24 mouse cellular contexts compared by ENCODE assay signal in the genomic region with DNA sequence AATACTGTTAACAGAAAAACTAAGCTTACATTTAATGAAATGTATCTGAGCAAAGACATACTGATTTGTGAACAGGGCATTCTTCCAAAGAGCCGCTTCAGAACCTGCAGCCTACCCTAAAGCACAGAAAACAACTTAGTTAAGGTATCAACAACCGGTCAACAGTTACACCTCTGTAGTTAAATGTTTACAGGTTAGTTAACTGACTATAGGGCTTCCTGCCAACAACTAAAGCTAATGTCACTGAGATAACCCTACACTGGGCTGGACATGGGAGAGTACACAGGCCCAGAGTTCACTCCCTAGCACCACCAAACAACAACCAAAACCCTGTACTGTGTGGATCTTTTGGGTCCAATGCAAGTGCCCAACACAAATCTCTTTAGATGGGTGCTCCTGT. TPM values are rescaled to one million over a fixed set of nuclear protein-coding genes. Genes with fewer than 3 reads are reported as not detected.
A peak's percentile ranks its signal among the peaks of the same experiment; 100 is the strongest.
DNase-seq lines count a peak whose midpoint lies in the region; ATAC-seq and TF ChIP-seq lines count a peak whose summit lies in the region.
"Had no signal": no experiment of that assay in that cellular context is flagged by ENCODE, and none has a peak within 500 bp of the region (broad histone marks: within the 10 kb centered on the region; RNA-seq: fewer than 3 reads in every experiment).

No protein-coding gene starts in this region.

- H3K79me2 ChIP-seq in liver, adult 2 months (ENCODE audit: control insufficient read depth, insufficient read depth, low read length) = peaks cover 38% of the 10 kb centered on the region; the same call in 1 of the 2 replicates

- TF ChIP-seq POLR2A in kidney, adult 2 months (IDR thresholded peaks at IDR 0.05; ENCODE audit: low read depth, low read length) = no peak
- no peak for TF ChIP-seq POLR2A in liver, adult 2 months (IDR thresholded peaks at IDR 0.05; ENCODE audit: extremely low read depth, insufficient read depth, low read length)

- H3K9me3 ChIP-seq in kidney, embryonic 14.5 days (ENCODE audit: control insufficient read depth, low read length) = no peaks in the 10 kb centered on the region
- H3K9me3 ChIP-seq in liver, embryonic 12.5 days (replicated peaks) = no peaks in the 10 kb centered on the region
- H3K9me3 ChIP-seq: G1E had no signal

- peaks cover 23% of the 10 kb centered on the region for H3K4me1 ChIP-seq in kidney, adult 2 months (ENCODE audit: control insufficient read depth, insufficient read depth, low read length)
- peaks cover 6% of the 10 kb centered on the region for H3K4me1 ChIP-seq in kidney, embryonic 14.5 days (ENCODE audit: control insufficient read depth, insufficient read depth, low read length)
- peaks cover 5% of the 10 kb centered on the region for H3K4me1 ChIP-seq in liver, adult 2 months (ENCODE audit: control insufficient read depth, insufficient read depth, low read length)
- H3K4me1 ChIP-seq in liver, embryonic 12.5 days = peaks cover 14% of the 10 kb centered on the region

- TF ChIP-seq CTCF in kidney, adult 2 months (conservative IDR thresholded peaks at IDR 0.05; ENCODE audit: insufficient read depth, insufficient read length, low read depth, low read length) = no peak
- no peak for TF ChIP-seq CTCF in liver, adult 2 months (IDR thresholded peaks at IDR 0.05; ENCODE audit: low read depth, low read length)

- no peak overlapping the region for H3K9ac ChIP-seq in kidney, embryonic 14.5 days (ENCODE audit: low read depth, low read length)
- no peak overlapping the region for H3K9ac ChIP-seq in liver, adult 2 months (ENCODE audit: low read depth, low read length)
- H3K9ac ChIP-seq in liver, embryonic 12.5 days = no peak overlapping the region

- no peak overlapping the region for H3K4me3 ChIP-seq in kidney, adult 2 months (ENCODE audit: insufficient read depth, low read depth, low read length)
- H3K4me3 ChIP-seq in kidney, embryonic 14.5 days (ENCODE audit: low read length) = no peak overlapping the region
- H3K4me3 ChIP-seq in liver, adult 2 months (ENCODE audit: insufficient read depth, low read depth, low read length) = no peak overlapping the region
- no peak overlapping the region for H3K4me3 ChIP-seq in liver, embryonic 12.5 days

- H3K27me3 ChIP-seq in kidney, adult 2 months (replicated peaks; ENCODE audit: control insufficient read depth, insufficient read depth, low read length) = no peaks in the 10 kb centered on the region
- H3K27me3 ChIP-seq in kidney, embryonic 14.5 days (ENCODE audit: control insufficient read depth, insufficient read depth, low read length) = no peaks in the 10 kb centered on the region
- H3K27me3 ChIP-seq in liver, adult 2 months (ENCODE audit: control insufficient read depth, insufficient read depth, low read length) = no peaks in the 10 kb centered on the region
- H3K27me3 ChIP-seq in liver, embryonic 12.5 days (replicated peaks) = no peaks in the 10 kb centered on the region
- H3K27me3 ChIP-seq: CH12.LX, Patski had no signal

- WGBS in kidney, adult 2 months = 53% methylated on average over 2 of the region's 2 CpGs
- 96% methylated on average over 2 of the region's 2 CpGs for WGBS in kidney, embryonic 14.5 days
- WGBS in liver, adult 2 months = 58% methylated on average over 2 of the region's 2 CpGs
- WGBS in liver, embryonic 12.5 days (ENCODE audit: insufficient replicate concordance) = 87% methylated on average over 2 of the region's 2 CpGs

- ATAC-seq in kidney, embryonic 14.5 days (ENCODE audit: low FRiP score, low TSS enrichment) = no peak
- no peak for ATAC-seq in liver, embryonic 12.5 days
- ATAC-seq: activated CD4-positive, CD25-positive, alpha-beta regulatory T cell, adult 4 months; CD4-positive, CD25-positive, alpha-beta regulatory T cell, adult 4 months; Patski had no signal

- H3K4me2 ChIP-seq in kidney, embryonic 14.5 days (replicated peaks; ENCODE audit: low read depth, low read length) = no peak overlapping the region
- no peak overlapping the region for H3K4me2 ChIP-seq in liver, embryonic 12.5 days

- peak; percentile 71 for DNase-seq in kidney, adult 2 months
- no peak for DNase-seq in kidney, postnatal 10 days
- DNase-seq in kidney, adult 9 months = peak; percentile 76
- peak; percentile 38 for DNase-seq in liver, adult 2 months (ENCODE audit: extremely low read depth, low read depth, low spot score)
- DNase-seq: adrenal gland, adult 2 months; adrenal gland, adult 8-10 months; adrenal gland, postnatal 10 days; adrenal gland, postnatal 14 days; adrenal gland, postnatal 25 days; adrenal gland, postnatal 36 days; B cell, adult 2 months; cerebellum, adult 11 months; cerebellum, adult 11-12 months; cerebellum, adult 18-20 months had no signal

- H3K27ac ChIP-seq in kidney, adult 2 months (ENCODE audit: insufficient read depth, low read depth, low read length) = peak overlapping the region; percentile 75
- no peak overlapping the region for H3K27ac ChIP-seq in kidney, embryonic 14.5 days (ENCODE audit: low read depth, low read length)
- H3K27ac ChIP-seq in liver, adult 2 months (replicated peaks; ENCODE audit: insufficient read depth, low read depth, low read length) = no peak overlapping the region
- no peak overlapping the region for H3K27ac ChIP-seq in liver, embryonic 12.5 days

- H3K36me3 ChIP-seq in kidney, adult 2 months (ENCODE audit: control insufficient read depth, insufficient read depth, low read length) = no peaks in the 10 kb centered on the region
- H3K36me3 ChIP-seq in kidney, embryonic 14.5 days (ENCODE audit: control insufficient read depth, insufficient read depth, low read length) = peaks cover 4% of the 10 kb centered on the region; the same call in 1 of the 2 replicates
- no peaks in the 10 kb centered on the region for H3K36me3 ChIP-seq in liver, adult 2 months (ENCODE audit: control insufficient read depth, insufficient read depth, low read length)
- H3K36me3 ChIP-seq in liver, embryonic 12.5 days = peaks cover 18% of the 10 kb centered on the region

RNA-seq across cellular contexts. Expression of a gene that starts 5.3 kb away (rescaled TPM):
- polyA plus RNA-seq in kidney, adult 2 months (2012; rRNA removed) = 26.6 and 29.2 TPM in 2 replicates
- polyA plus RNA-seq in kidney, embryonic 14.5 days (2014; fragmentation: Nextera tagmentation; extraction: Ambion mirVana) = 16.1 and 18.6 TPM in 2 replicates
- total RNA-seq in liver, adult 2 months (2014; rRNA removed) = 4.5 and 6.8 TPM in 2 replicates
- polyA plus RNA-seq in liver, adult 2 months (2012; rRNA removed) = 7.9 and 10.7 TPM in 2 replicates
- 5.9 and 7.4 TPM in 2 replicates for polyA plus RNA-seq in liver, embryonic 12.5 days (2016; fragmentation: Nextera tagmentation; extraction: Ambion mirVana)

RNA-seq across cellular contexts. Expression of a gene that starts 16.8 kb away (rescaled TPM):
- 0.17 TPM in 1 of 2 replicates, not detected in the other for polyA plus RNA-seq in kidney, adult 2 months (2012; rRNA removed)
- polyA plus RNA-seq in kidney, embryonic 14.5 days (2014; fragmentation: Nextera tagmentation; extraction: Ambion mirVana) = not detected in 2 replicates
- not detected in 2 replicates for total RNA-seq in liver, adult 2 months (2014; rRNA removed)
- 0.21 and 0.37 TPM in 2 replicates for polyA plus RNA-seq in liver, adult 2 months (2012; rRNA removed)
- 38.3 and 43.4 TPM in 2 replicates for polyA plus RNA-seq in liver, embryonic 12.5 days (2016; fragmentation: Nextera tagmentation; extraction: Ambion mirVana)
- total RNA-seq: adrenal gland, adult 18-20 months; adrenal gland, adult 8-10 months; adrenal gland, postnatal 25 days; adrenal gland, postnatal 36 days; CH12.LX; ES-E14; MEL had no signal
- polyA plus RNA-seq: activated CD4-positive, CD25-positive, alpha-beta regulatory T cell, adult 4 months; adrenal gland, adult 2 months; CD4-positive, CD25-positive, alpha-beta regulatory T cell, adult 4 months; Patski had no signal

Comparison
In these comparisons a context has a peak if more than half of its experiments do, and no peak if none do; other contexts are left out.
1. RNA of a gene that starts 16.8 kb away (polyA plus RNA-seq): 38.3 to 43.4 TPM in liver, embryonic 12.5 days; 0.21 to 0.37 TPM in liver, adult 2 months, 0.17 TPM in kidney, adult 2 months and not detected in kidney, embryonic 14.5 days; every median in the first group is over 10 times any median in the second.